Mouse (Mus musculus): ENCODE measurements around the gene Sqor. TPM values are rescaled to one million over a fixed set of nuclear protein-coding genes. Genes with fewer than 3 reads are reported as not detected.

Gene Sqor
- polyA plus RNA-seq, 1 experiment = 0.43 TPM

- TF ChIP-seq GATA1 (IDR thresholded peaks at IDR 0.05; ENCODE audit: low read length) = no peak
These were observed 10.5 kb downstream of the Sqor start for GRCm38 (mm10) chr2:122775491-122775890.

GRCm38 (mm10) chr2:122776823-122777222 lies 11.8 kb downstream of the Sqor start:
- no peak for TF ChIP-seq GATA1 (IDR thresholded peaks at IDR 0.05; ENCODE audit: low read length)

DNA sequence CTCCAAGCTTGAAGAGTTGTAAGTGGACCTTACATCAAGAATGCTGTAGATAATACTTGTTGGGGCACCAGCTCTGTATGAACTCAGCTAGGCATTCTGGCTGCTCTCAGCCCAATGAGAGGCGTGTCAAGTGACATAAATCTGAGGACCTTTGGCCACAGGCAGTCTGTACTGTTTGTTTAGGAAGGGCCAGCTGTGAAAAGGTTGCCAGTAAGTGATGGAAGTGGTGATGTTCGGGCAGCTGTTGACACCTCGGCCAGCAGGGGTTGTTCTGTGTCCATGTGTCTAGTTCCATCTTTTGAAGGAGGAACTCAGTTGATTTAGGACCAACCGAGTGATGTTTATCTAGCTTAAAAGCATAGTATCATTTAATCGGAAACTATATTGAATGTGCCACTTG lies 14.9 kb downstream of the Sqor start:
- no peak for TF ChIP-seq GATA1 (IDR thresholded peaks at IDR 0.05; ENCODE audit: low read length)

GRCm38 (mm10) chr2:122780447-122780846 lies 15.4 kb downstream of the Sqor start:
- no peak for TF ChIP-seq GATA1 (IDR thresholded peaks at IDR 0.05; ENCODE audit: low read length)

DNA sequence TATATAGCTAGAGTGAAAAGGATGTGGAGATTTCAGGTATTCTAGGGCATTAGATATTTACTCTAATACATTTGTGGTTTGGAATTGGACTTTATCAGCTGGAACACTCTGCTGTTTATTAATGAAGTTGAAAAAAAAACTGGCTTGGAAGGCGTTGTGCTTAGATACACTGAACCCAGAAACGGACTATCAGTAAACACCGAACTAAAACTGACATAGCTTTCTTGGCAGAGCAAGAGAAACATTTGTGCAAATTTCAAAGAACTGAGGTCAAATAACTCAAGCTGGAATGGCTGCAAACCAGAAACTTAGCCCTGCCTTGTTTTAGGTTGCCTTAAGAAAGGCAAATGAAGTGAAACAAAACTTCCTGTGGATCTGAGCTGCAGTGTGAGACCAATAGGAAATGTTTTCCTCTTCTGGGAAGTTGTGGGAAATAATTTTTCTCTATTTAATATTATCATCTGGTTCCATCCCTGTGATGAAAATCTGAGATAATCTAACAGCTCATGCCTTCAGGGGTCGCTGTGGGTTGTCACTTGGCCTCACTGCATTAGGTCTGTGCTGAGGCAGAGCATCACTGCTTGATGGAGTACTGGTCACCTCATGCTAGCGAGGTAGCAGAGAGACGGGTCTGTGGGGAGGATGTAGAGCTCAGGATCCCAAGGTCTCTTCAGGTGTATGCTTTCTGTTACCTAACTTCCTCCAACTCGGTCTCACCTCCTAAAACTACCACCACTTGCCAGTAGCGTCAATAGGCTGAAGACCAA lies 16.7 kb downstream of the Sqor start:
- no peak for TF ChIP-seq GATA1 (IDR thresholded peaks at IDR 0.05; ENCODE audit: low read length)

GRCm38 (mm10) chr2:122783730-122784129 lies 18.7 kb downstream of the Sqor start:
- TF ChIP-seq GATA1 (IDR thresholded peaks at IDR 0.05; ENCODE audit: low read length) = no peak

DNA sequence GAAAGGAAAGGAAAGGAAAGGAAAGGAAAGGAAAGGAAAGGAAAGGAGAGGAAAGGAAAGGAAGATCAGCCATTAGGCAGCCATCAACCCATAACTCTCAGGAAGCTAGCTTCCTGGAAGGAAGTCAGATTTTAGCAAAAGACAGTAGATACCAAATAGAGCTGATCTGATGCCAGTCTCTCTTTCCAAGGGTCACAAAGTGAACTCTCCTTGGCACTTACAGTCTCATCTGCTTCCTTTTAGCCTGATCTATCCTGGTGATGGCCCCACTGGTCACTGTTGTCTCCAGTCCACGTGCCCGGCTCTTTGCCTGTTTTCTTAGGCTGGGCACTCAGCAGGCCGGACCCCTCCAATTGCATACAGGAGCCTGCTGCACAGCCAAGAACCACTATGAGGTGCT lies 19.7 kb downstream of the Sqor start:
- TF ChIP-seq GATA1 (IDR thresholded peaks at IDR 0.05; ENCODE audit: low read length) = no peak

DNA sequence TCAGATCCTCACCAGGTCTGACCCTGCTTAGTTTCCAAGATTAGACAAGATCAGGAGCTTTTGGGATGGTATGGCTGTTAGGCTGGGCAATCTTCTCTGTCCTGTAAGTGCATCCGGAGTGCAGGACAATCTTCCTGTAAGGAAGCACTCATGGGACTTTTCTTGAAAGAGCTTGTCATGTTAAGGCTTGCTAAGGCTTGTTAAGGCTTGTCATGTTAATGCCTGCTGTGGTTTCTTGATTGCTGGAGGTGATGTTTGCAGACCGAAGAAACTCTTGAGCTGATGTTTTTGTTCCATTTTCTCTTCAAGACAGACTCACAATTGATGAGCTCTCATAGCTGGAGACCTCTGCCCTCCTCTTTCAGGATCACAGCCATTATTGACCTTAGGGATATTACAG lies 21.1 kb downstream of the Sqor start:
- no peak for TF ChIP-seq GATA1 (IDR thresholded peaks at IDR 0.05; ENCODE audit: low read length)

- no peak for TF ChIP-seq GATA1 (IDR thresholded peaks at IDR 0.05; ENCODE audit: low read length)
These were observed 24.3 kb downstream of the Sqor start for GRCm38 (mm10) chr2:122789311-122789710.

GRCm38 (mm10) chr2:122789730-122790129 lies 24.7 kb downstream of the Sqor start:
- no peak for TF ChIP-seq GATA1 (IDR thresholded peaks at IDR 0.05; ENCODE audit: low read length)

- TF ChIP-seq GATA1 (IDR thresholded peaks at IDR 0.05; ENCODE audit: low read length) = no peak
These were observed 39.4 kb downstream of the Sqor start for GRCm38 (mm10) chr2:122804392-122804791.

- no peak for TF ChIP-seq GATA1 (IDR thresholded peaks at IDR 0.05; ENCODE audit: low read length)
These were observed 41.0 kb downstream of the Sqor start for GRCm38 (mm10) chr2:122806040-122806439.

- TF ChIP-seq GATA1 (IDR thresholded peaks at IDR 0.05; ENCODE audit: low read length) = no peak
These were observed 44.0 kb downstream of the Sqor start for GRCm38 (mm10) chr2:122809027-122809426.

DNA sequence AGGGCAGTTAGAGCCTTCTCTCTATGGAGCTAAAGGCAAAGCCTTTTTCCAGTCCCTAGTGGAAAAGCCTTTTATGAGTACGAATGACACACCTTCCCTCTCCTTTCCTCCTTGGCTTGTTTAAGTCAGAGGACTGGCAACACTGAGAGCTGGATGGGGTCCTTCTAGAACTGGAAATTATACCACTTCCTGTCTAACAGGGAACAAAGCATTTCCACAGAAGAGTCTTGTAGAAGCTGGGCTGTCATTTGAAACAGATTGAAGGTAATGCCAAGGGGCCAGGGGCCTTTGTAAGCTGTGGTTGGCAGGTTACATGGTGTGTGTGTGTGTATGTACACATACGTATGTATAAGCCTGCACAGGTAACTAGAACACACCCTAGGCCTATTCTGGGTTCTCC lies 51.9 kb downstream of the Sqor start:
- TF ChIP-seq GATA1 (IDR thresholded peaks at IDR 0.05; ENCODE audit: low read length) = no peak

DNA sequence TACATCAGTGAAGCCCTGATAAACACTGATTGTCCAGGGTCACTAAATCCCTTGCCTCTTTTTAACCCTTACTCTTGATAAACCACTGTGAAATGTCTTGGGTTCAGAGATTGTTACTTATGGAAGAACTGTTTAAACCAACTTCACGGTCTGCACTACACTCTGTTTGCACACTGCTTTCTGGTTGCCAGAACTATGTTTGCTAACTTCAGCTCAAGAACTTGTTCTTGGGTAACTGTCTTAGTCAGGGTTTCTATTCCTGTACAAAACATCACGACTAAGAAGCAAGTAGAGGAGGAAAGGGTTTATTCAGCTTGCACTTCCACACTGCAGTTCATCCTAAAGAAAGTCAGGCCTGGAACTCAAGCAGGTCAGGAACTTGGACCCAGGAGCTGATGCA lies 56.2 kb downstream of the Sqor start:
- no peak for TF ChIP-seq GATA1 (IDR thresholded peaks at IDR 0.05; ENCODE audit: low read length)

- TF ChIP-seq GATA1 (IDR thresholded peaks at IDR 0.05; ENCODE audit: low read length) = no peak
These were observed 60.6 kb downstream of the Sqor start for GRCm38 (mm10) chr2:122825406-122826236.

GRCm38 (mm10) chr2:122826302-122826701 lies 61.3 kb downstream of the Sqor start:
- no peak for TF ChIP-seq GATA1 (IDR thresholded peaks at IDR 0.05; ENCODE audit: low read length)
